Mouse (Mus musculus): Measurements from ENCODE around the gene Schip1. TPM values are rescaled to one million over a fixed set of nuclear protein-coding genes. Genes with fewer than 3 reads are reported as not detected.

Schip1 gene
- polyA plus RNA-seq, 1 experiment from 2014 or later = 71.8 TPM

- no peaks in the 10 kb centered on the region for H3K36me3 ChIP-seq (ENCODE audit: insufficient read depth, low read length)
- no peak for TF ChIP-seq CTCF (IDR thresholded peaks at IDR 0.05; ENCODE audit: low read depth)
- 0 out of 2 replicates have a peak, but pooled peaks cover 5% of the 10 kb centered on the region for H3K4me1 ChIP-seq (replicated peaks; ENCODE audit: insufficient read depth, low read length)
- H3K4me3 ChIP-seq (replicated peaks; ENCODE audit: low read depth, low read length) = no peak overlapping the region
- no peaks in the 10 kb centered on the region for H3K27me3 ChIP-seq (ENCODE audit: insufficient read depth, low read length)
- no peak for DNase-seq (ENCODE audit: low spot score)
- WGBS = 94% methylated on average over 3 of the region's 3 CpGs
- peak; percentile 60 for ATAC-seq (replicated peaks; ENCODE audit: low FRiP score, low read depth)
- no peaks in the 10 kb centered on the region for H3K9me3 ChIP-seq (replicated peaks; ENCODE audit: low read length)
- H3K4me2 ChIP-seq (ENCODE audit: low read length) = no peak overlapping the region
- no peak overlapping the region for H3K27ac ChIP-seq
- H3K9ac ChIP-seq (ENCODE audit: low read depth, low read length) = no peak overlapping the region
Measured at GRCm38 (mm10) chr3:68514717-68515116, 450.1 kb downstream of the Schip1 start.

- TF ChIP-seq CTCF (IDR thresholded peaks at IDR 0.05; ENCODE audit: low read depth) = no peak
- Histone ChIP-seq H3K4me1 (replicated peaks; ENCODE audit: insufficient read depth, low read length) (0 out of 2 replicates have a peak, but pooled peaks cover 5% of the 10 kb centered on the region), H3K9ac (ENCODE audit: low read depth, low read length) (no peak overlapping the region), H3K4me3 (replicated peaks; ENCODE audit: low read depth, low read length) (no peak overlapping the region), H3K4me2 (ENCODE audit: low read length) (no peak overlapping the region), H3K36me3 (ENCODE audit: insufficient read depth, low read length) (no peaks in the 10 kb centered on the region), H3K27ac (no peak overlapping the region), H3K9me3 (replicated peaks; ENCODE audit: low read length) (no peaks in the 10 kb centered on the region), H3K27me3 (ENCODE audit: insufficient read depth, low read length) (no peaks in the 10 kb centered on the region)
- 76% methylated on average over 12 of the region's 12 CpGs for WGBS
- ATAC-seq (replicated peaks; ENCODE audit: low FRiP score, low read depth) = no peak
- no peak for DNase-seq (ENCODE audit: low spot score)
Measured at GRCm38 (mm10) chr3:68516393-68517081, 451.9 kb downstream of the Schip1 start.

- H3K36me3 ChIP-seq (ENCODE audit: insufficient read depth, low read length) = no peaks in the 10 kb centered on the region
- no peaks in the 10 kb centered on the region for H3K27me3 ChIP-seq (ENCODE audit: insufficient read depth, low read length)
- 54% methylated on average over 7 of the region's 7 CpGs for WGBS
- H3K4me3 ChIP-seq (replicated peaks; ENCODE audit: low read depth, low read length) = no peak overlapping the region
- no peak overlapping the region for H3K4me2 ChIP-seq (ENCODE audit: low read length)
- 0 out of 2 replicates have a peak, but pooled peaks cover 2% of the 10 kb centered on the region for H3K4me1 ChIP-seq (replicated peaks; ENCODE audit: insufficient read depth, low read length)
- H3K9me3 ChIP-seq (replicated peaks; ENCODE audit: low read length) = no peaks in the 10 kb centered on the region
- no peak for DNase-seq (ENCODE audit: low spot score)
- H3K9ac ChIP-seq (ENCODE audit: low read depth, low read length) = no peak overlapping the region
- ATAC-seq (replicated peaks; ENCODE audit: low FRiP score, low read depth) = no peak
- TF ChIP-seq CTCF (IDR thresholded peaks at IDR 0.05; ENCODE audit: low read depth) = no peak
- H3K27ac ChIP-seq = no peak overlapping the region
Measured at GRCm38 (mm10) chr3:68517236-68517635, 452.6 kb downstream of the Schip1 start.

GRCm38 (mm10) chr3:68518041-68518440 is 453.4 kb downstream of the Schip1 start:
- Histone ChIP-seq H3K4me3 (replicated peaks; ENCODE audit: low read depth, low read length) (no peak overlapping the region), H3K27me3 (ENCODE audit: insufficient read depth, low read length) (no peaks in the 10 kb centered on the region), H3K4me1 (replicated peaks; ENCODE audit: insufficient read depth, low read length) (no peaks in the 10 kb centered on the region), H3K9me3 (replicated peaks; ENCODE audit: low read length) (no peaks in the 10 kb centered on the region), H3K36me3 (ENCODE audit: insufficient read depth, low read length) (no peaks in the 10 kb centered on the region), H3K4me2 (ENCODE audit: low read length) (no peak overlapping the region), H3K27ac (no peak overlapping the region), H3K9ac (ENCODE audit: low read depth, low read length) (no peak overlapping the region)
- WGBS = 90% methylated on average over 8 of the region's 8 CpGs
- DNase-seq (ENCODE audit: low spot score) = no peak
- TF ChIP-seq CTCF (IDR thresholded peaks at IDR 0.05; ENCODE audit: low read depth) = no peak
- ATAC-seq (replicated peaks; ENCODE audit: low FRiP score, low read depth) = no peak

GRCm38 (mm10) chr3:68518586-68518985 is 454.0 kb downstream of the Schip1 start:
- ATAC-seq (replicated peaks; ENCODE audit: low FRiP score, low read depth) (0 out of 2 replicates have a peak, but pooled peaks have one; percentile 36), DNase-seq (ENCODE audit: low spot score) (no peak)
- no peak overlapping the region for H3K27ac ChIP-seq
- no peak overlapping the region for H3K4me3 ChIP-seq (replicated peaks; ENCODE audit: low read depth, low read length)
- TF ChIP-seq CTCF (IDR thresholded peaks at IDR 0.05; ENCODE audit: low read depth) = no peak
- 86% methylated on average over 5 of the region's 5 CpGs for WGBS
- no peaks in the 10 kb centered on the region for H3K27me3 ChIP-seq (ENCODE audit: insufficient read depth, low read length)
- H3K4me2 ChIP-seq (ENCODE audit: low read length) = no peak overlapping the region
- H3K9me3 ChIP-seq (replicated peaks; ENCODE audit: low read length) = no peaks in the 10 kb centered on the region
- H3K9ac ChIP-seq (ENCODE audit: low read depth, low read length) = no peak overlapping the region
- no peaks in the 10 kb centered on the region for H3K36me3 ChIP-seq (ENCODE audit: insufficient read depth, low read length)
- no peaks in the 10 kb centered on the region for H3K4me1 ChIP-seq (replicated peaks; ENCODE audit: insufficient read depth, low read length)

DNA sequence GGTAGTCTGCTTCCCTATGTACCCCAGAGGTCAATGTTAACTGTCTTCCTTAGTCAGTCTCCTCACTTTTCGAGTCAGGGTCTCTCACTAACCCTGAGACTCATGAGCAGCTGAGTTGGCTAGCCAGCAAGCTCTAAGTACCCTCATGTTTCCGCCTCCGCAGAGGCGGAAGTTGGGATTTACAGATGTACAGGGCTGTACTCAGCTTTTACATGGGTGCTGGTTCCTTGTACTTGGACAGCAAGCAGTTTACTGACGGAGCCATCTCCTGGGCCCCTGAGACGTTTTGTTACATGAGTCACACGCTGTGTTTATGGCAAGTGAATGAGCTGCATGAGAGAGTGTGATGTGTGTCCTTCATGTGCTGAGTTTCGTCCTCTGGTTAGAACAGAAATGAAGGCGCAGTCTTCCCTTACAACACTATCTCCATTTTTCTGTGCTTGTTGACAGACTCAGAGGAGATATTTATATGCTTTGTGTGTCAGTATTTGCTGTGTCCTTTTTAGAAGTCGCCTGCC is 460.8 kb downstream of the Schip1 start:
- no peak for DNase-seq (ENCODE audit: low spot score)
- H3K27ac ChIP-seq = no peak overlapping the region
- no peaks in the 10 kb centered on the region for H3K36me3 ChIP-seq (ENCODE audit: insufficient read depth, low read length)
- whole genome bisulfite sequencing = 87% methylated on average over 10 of the region's 10 CpGs
- no peak overlapping the region for H3K9ac ChIP-seq (ENCODE audit: low read depth, low read length)
- no peaks in the 10 kb centered on the region for H3K9me3 ChIP-seq (replicated peaks; ENCODE audit: low read length)
- no peak for TF ChIP-seq CTCF (IDR thresholded peaks at IDR 0.05; ENCODE audit: low read depth)
- H3K4me2 ChIP-seq (ENCODE audit: low read length) = no peak overlapping the region
- no peaks in the 10 kb centered on the region for H3K4me1 ChIP-seq (replicated peaks; ENCODE audit: insufficient read depth, low read length)
- H3K27me3 ChIP-seq (ENCODE audit: insufficient read depth, low read length) = no peaks in the 10 kb centered on the region
- no peak for ATAC-seq (replicated peaks; ENCODE audit: low FRiP score, low read depth)
- H3K4me3 ChIP-seq (replicated peaks; ENCODE audit: low read depth, low read length) = no peak overlapping the region
